Mouse (Mus musculus): ENCODE data around the gene Zbtb5.

DNA sequence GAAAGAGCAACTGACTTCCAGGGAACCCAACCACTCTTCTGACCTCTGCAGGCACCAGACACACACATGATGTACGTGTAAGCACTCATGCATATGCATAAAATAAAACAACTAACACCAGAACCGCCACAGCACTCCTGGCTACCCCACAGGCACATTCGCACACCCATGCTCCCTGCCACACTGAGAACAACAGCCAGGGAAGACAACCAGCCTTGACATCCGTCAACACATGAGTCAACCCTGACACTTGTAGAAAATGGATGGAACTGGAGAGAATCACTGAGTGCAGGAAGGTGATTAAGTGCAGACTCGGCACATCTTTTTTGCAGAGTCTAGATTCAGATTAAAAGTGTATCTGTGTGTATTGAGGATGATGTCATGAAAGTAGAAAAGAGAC is 24.4 kb upstream of the Zbtb5 start:
- TF ChIP-seq CTCF (conservative IDR thresholded peaks at IDR 0.05; ENCODE audit: low read length) (no peak), NANOG (IDR thresholded peaks at IDR 0.05; ENCODE audit: borderline replicate concordance, low read length) (no peak)
